In the genomic region with DNA sequence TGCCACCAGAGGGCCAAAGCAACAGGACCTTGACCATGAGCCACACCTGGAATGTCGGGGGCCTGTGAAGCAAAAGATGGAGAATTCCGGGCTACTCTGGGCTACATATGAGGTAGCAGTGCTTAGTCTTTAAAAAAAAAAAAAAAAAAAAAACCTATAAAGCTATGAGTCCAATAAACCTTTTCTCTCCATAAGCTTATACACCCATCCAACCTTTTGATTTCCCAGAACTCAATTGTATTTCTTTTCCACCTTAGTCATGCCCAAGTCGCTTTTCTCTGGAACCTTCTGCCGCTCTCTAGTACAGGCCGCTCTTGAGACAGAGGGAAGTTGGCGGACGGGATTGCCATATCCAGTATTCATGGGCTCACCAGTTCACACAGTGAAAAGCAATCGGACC, we compare ENCODE assay signal across 9 mouse cellular contexts. TPM values are rescaled to one million over a fixed set of nuclear protein-coding genes. Genes with fewer than 3 reads are reported as not detected.
A peak's percentile ranks its signal among the peaks of the same experiment; 100 is the strongest.
DNase-seq lines count a peak whose midpoint lies in the region; ATAC-seq and TF ChIP-seq lines count a peak whose summit lies in the region.
"Had no signal": no experiment of that assay in that cellular context is flagged by ENCODE, and none has a peak within 500 bp of the region (broad histone marks: within the 10 kb centered on the region; RNA-seq: fewer than 3 reads in every experiment).

No protein-coding gene starts in this region.

- H3ac ChIP-seq in myocyte (ENCODE audit: control insufficient read depth, insufficient read length), result no peak overlapping the region

- no peak overlapping the region for H3K4me3 ChIP-seq in kidney, postnatal 0 days (replicated peaks; ENCODE audit: low read depth, low read length)
- H3K4me3 ChIP-seq in embryonic facial prominence, embryonic 14.5 days (ENCODE audit: low read depth, low read length), result peak overlapping the region; percentile 43
- peak overlapping the region; percentile 34; the same call in 1 of the 2 replicates for H3K4me3 ChIP-seq in intestine, embryonic 15.5 days (replicated peaks)
- peak overlapping the region; percentile 22 for H3K4me3 ChIP-seq in myocyte

- DNase-seq in kidney, postnatal 0 days (ENCODE audit: low spot score), result no peak
- no peak for DNase-seq in kidney, postnatal 14 days
- no peak for DNase-seq in embryonic facial prominence, embryonic 14.5 days (ENCODE audit: low spot score)
- DNase-seq in thymus, adult 18-20 months, result no peak
- no peak for DNase-seq in adrenal gland, postnatal 25 days
- no peak for DNase-seq in ovary, postnatal 14 days (ENCODE audit: low spot score)

- no peak for TF ChIP-seq POLR2A in myocyte (IDR thresholded peaks at IDR 0.05; ENCODE audit: insufficient read length, low read depth)

- ATAC-seq in kidney, postnatal 0 days (replicated peaks; ENCODE audit: low FRiP score, low read depth), result no peak
- no peak for ATAC-seq in embryonic facial prominence, embryonic 14.5 days (ENCODE audit: low read depth)
- no peak for ATAC-seq in intestine, embryonic 15.5 days

- H3K79me2 ChIP-seq in myocyte (ENCODE audit: control insufficient read depth, insufficient read depth), result no peaks in the 10 kb centered on the region

- no peak for TF ChIP-seq CTCF in kidney, postnatal 0 days (IDR thresholded peaks at IDR 0.05; ENCODE audit: low read depth)

- peak overlapping the region; percentile 62 for H3K4me2 ChIP-seq in kidney, postnatal 0 days (ENCODE audit: low read length)
- peak overlapping the region; percentile 58 for H3K4me2 ChIP-seq in embryonic facial prominence, embryonic 14.5 days (ENCODE audit: low read depth, low read length)
- peak overlapping the region; percentile 65; the same call in 1 of the 2 replicates for H3K4me2 ChIP-seq in intestine, embryonic 15.5 days (replicated peaks)
- peak overlapping the region; percentile 72 for H3K4me2 ChIP-seq in myocyte (ENCODE audit: low read depth)

- 67% methylated on average over 8 of the region's 8 CpGs for WGBS in kidney, postnatal 0 days
- 69% methylated on average over 8 of the region's 8 CpGs for whole genome bisulfite sequencing in embryonic facial prominence, embryonic 14.5 days
- 72% methylated on average over 8 of the region's 8 CpGs for WGBS in intestine, embryonic 15.5 days

- H3K4me1 ChIP-seq in kidney, postnatal 0 days (replicated peaks; ENCODE audit: insufficient read depth, low read length), result no peaks in the 10 kb centered on the region
- no peaks in the 10 kb centered on the region for H3K4me1 ChIP-seq in embryonic facial prominence, embryonic 14.5 days (ENCODE audit: control insufficient read depth, insufficient read depth, low read length)
- H3K4me1 ChIP-seq in intestine, embryonic 15.5 days (replicated peaks), result peaks cover 4% of the 10 kb centered on the region; the same call in 1 of the 2 replicates

- H3K36me3 ChIP-seq in kidney, postnatal 0 days (ENCODE audit: insufficient read depth, low read length), result no peaks in the 10 kb centered on the region
- no peaks in the 10 kb centered on the region for H3K36me3 ChIP-seq in embryonic facial prominence, embryonic 14.5 days (ENCODE audit: control insufficient read depth, insufficient read depth, low read length)
- H3K36me3 ChIP-seq in intestine, embryonic 15.5 days, result no peaks in the 10 kb centered on the region
- H3K36me3 ChIP-seq in myocyte (ENCODE audit: control insufficient read depth, insufficient read depth), result no peaks in the 10 kb centered on the region

- no peak overlapping the region for H3K9ac ChIP-seq in kidney, postnatal 0 days (ENCODE audit: low read depth, low read length)
- H3K9ac ChIP-seq in embryonic facial prominence, embryonic 14.5 days (ENCODE audit: low read depth, low read length), result no peak overlapping the region
- H3K9ac ChIP-seq in intestine, embryonic 15.5 days, result no peak overlapping the region

- no peaks in the 10 kb centered on the region for H3K9me3 ChIP-seq in kidney, postnatal 0 days (replicated peaks; ENCODE audit: low read length)
- no peaks in the 10 kb centered on the region for H3K9me3 ChIP-seq in embryonic facial prominence, embryonic 14.5 days (ENCODE audit: control insufficient read depth, low read length)
- no peaks in the 10 kb centered on the region for H3K9me3 ChIP-seq in intestine, embryonic 15.5 days

- H3K27ac ChIP-seq in kidney, postnatal 0 days, result no peak overlapping the region
- H3K27ac ChIP-seq in embryonic facial prominence, embryonic 14.5 days (replicated peaks; ENCODE audit: low read depth, low read length), result no peak overlapping the region
- H3K27ac ChIP-seq in intestine, embryonic 15.5 days, result no peak overlapping the region

- peaks cover 5% of the 10 kb centered on the region; the same call in 1 of the 2 replicates for H3K27me3 ChIP-seq in kidney, postnatal 0 days (ENCODE audit: insufficient read depth, low read length)
- H3K27me3 ChIP-seq in embryonic facial prominence, embryonic 14.5 days (replicated peaks; ENCODE audit: control insufficient read depth, insufficient read depth, low read length), result peaks cover 13% of the 10 kb centered on the region
- H3K27me3 ChIP-seq in intestine, embryonic 15.5 days (replicated peaks), result peaks cover 17% of the 10 kb centered on the region
- H3K27me3 ChIP-seq in myocyte (ENCODE audit: control insufficient read depth, insufficient read depth, insufficient read length), result peaks cover 8% of the 10 kb centered on the region

TF ChIP-seq in myocyte, 11 proteins besides CTCF, POLR2A, EP300 and RAD21:
- no peak for TF ChIP-seq MAX (IDR thresholded peaks at IDR 0.05; ENCODE audit: low read depth)
- no peak for TF ChIP-seq TCF3 (IDR thresholded peaks at IDR 0.05; ENCODE audit: insufficient read length, low read depth)

RNA-seq across cellular contexts. Expression of gene Spats1, which starts 1.1 kb away (rescaled TPM):
- 0.17 and 0.39 TPM in 2 replicates for polyA plus RNA-seq in kidney, postnatal 0 days (2015; fragmentation: Nextera tagmentation; extraction: Ambion mirVana)
- 0.46 and 0.95 TPM in 2 replicates for polyA plus RNA-seq in embryonic facial prominence, embryonic 14.5 days (2014; fragmentation: Nextera tagmentation; extraction: Ambion mirVana)
- polyA plus RNA-seq in intestine, embryonic 15.5 days (2015; fragmentation: Nextera tagmentation; extraction: Ambion mirVana), result 0.11 and 0.43 TPM in 2 replicates
- 0.07 TPM for polyA plus RNA-seq in myocyte (2012; fragmentation: generic; extraction: Trizol)
- 0.24 TPM in 1 of 2 replicates, not detected in the other for total RNA-seq in adrenal gland, postnatal 25 days (2021)
- polyA plus RNA-seq: large intestine, adult 2 months had no signal

RNA-seq across cellular contexts. Expression of gene Aars2, which starts 32.5 kb away (rescaled TPM):
- polyA plus RNA-seq in kidney, postnatal 0 days (2015; fragmentation: Nextera tagmentation; extraction: Ambion mirVana), result 11.5 and 13.8 TPM in 2 replicates
- 12.5 and 14.5 TPM in 2 replicates for polyA plus RNA-seq in embryonic facial prominence, embryonic 14.5 days (2014; fragmentation: Nextera tagmentation; extraction: Ambion mirVana)
- polyA plus RNA-seq in intestine, embryonic 15.5 days (2015; fragmentation: Nextera tagmentation; extraction: Ambion mirVana), result 17.0 and 18.9 TPM in 2 replicates
- polyA plus RNA-seq in myocyte (2012; fragmentation: generic; extraction: Trizol), result 15.5 TPM
- total RNA-seq in adrenal gland, postnatal 25 days (2021), result 17.1 and 19.6 TPM in 2 replicates

RNA-seq across cellular contexts. Expression of gene Cdc5l, which starts 40.6 kb away (rescaled TPM):
- 47.4 and 48.7 TPM in 2 replicates for polyA plus RNA-seq in kidney, postnatal 0 days (2015; fragmentation: Nextera tagmentation; extraction: Ambion mirVana)
- polyA plus RNA-seq in embryonic facial prominence, embryonic 14.5 days (2014; fragmentation: Nextera tagmentation; extraction: Ambion mirVana), result 60.1 and 61.1 TPM in 2 replicates
- polyA plus RNA-seq in intestine, embryonic 15.5 days (2015; fragmentation: Nextera tagmentation; extraction: Ambion mirVana), result 54.1 and 63.4 TPM in 2 replicates
- 26.8 TPM for polyA plus RNA-seq in myocyte (2012; fragmentation: generic; extraction: Trizol)
- 42.3 and 44.1 TPM in 2 replicates for total RNA-seq in adrenal gland, postnatal 25 days (2021)

RNA-seq across cellular contexts. Expression of gene Tcte1, which starts 49.1 kb away (rescaled TPM):
- 0.07 and 0.15 TPM in 2 replicates for polyA plus RNA-seq in kidney, postnatal 0 days (2015; fragmentation: Nextera tagmentation; extraction: Ambion mirVana)
- 0.93 and 2.7 TPM in 2 replicates for polyA plus RNA-seq in embryonic facial prominence, embryonic 14.5 days (2014; fragmentation: Nextera tagmentation; extraction: Ambion mirVana)
- polyA plus RNA-seq in intestine, embryonic 15.5 days (2015; fragmentation: Nextera tagmentation; extraction: Ambion mirVana), result 0.13 and 0.33 TPM in 2 replicates
- polyA plus RNA-seq in myocyte (2012; fragmentation: generic; extraction: Trizol), result not detected
- total RNA-seq in adrenal gland, postnatal 25 days (2021), result not detected in 2 replicates
